Mouse (Mus musculus): ENCODE data around the gene Dmbt1.
"Not testable (repeated sequence)": the region's sequence is repeated elsewhere in the genome, so short reads cannot be mapped to it uniquely, and the experiment has no call there.

The Dmbt1 gene

DNA sequence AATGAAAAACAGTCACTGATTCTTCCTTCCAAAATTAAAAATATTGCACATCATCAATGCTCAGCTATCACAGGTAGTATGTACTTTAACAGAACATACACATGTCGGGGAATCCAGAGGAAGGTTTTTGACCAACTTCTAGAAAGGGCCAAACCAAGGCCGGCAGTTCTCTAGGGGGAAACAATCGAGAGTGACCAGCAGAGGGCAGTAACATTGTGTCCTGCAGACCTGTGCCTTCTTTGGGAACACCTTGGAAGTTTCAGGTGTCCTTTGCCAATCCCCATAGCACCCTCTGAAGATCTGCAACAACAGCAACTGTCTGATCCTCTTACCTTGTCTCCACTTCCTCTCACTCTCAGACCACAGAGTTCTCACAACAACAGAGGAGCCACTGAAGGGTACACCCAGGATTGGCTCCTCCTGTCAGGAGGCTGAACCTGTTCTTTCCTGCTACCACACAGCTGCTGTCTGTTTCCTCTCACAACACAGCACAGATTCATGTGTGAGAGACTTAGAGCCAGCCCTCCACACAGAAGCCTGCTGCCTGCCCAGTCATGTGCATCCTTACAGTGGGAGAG is 13.5 kb downstream of the Dmbt1 start:
- in situ Hi-C loops (cut with MboI; ENCODE audit: unreplicated experiment in 2 of 2) = not testable (repeated sequence)

GRCm38 (mm10) chr7:131049829-131050228 is 18.0 kb downstream of the Dmbt1 start:
- in situ Hi-C loops (cut with MboI; ENCODE audit: unreplicated experiment in 2 of 2) = not testable (repeated sequence)

DNA sequence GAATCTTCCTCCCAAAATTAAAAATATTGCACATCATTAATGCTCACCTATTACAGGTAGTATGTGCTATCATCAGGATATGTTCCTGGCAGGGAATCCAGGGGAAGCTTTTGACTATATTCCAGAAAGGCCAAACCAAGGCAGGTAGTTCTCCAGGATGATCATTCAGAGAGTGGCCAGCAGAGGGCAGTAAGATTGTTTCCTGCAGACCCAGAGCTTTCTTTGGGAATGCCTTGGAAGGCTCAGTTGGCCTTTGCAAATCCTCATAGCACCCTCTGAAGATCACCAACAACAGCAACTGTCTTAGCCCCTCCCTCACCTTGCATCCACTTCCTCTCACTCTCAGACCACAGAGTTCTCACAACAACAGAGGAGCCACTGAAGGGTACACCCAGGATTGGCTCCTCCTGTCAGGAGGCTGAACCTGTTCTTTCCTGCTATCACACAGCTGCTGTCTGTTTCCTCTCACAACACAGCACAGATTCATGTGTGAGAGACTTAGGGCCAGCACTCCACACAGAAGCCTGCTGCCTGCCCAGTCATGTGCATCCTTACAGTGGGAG is 23.0 kb downstream of the Dmbt1 start:
- in situ Hi-C loops (cut with MboI; ENCODE audit: unreplicated experiment in 2 of 2) = no loop called here

DNA sequence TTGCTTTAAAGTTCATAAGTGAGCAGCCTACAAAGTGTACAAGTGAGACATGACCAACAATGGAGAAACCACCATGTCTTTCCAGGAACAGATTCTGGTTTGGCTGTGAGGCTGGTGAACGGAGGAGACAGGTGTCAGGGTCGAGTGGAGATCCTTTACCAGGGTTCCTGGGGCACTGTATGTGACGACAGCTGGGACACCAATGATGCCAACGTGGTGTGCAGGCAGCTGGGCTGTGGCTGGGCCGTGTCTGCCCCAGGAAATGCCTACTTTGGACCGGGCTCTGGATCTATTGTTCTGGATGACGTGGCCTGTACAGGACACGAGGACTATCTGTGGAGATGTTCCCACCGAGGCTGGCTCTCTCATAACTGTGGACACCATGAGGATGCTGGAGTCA is 26.1 kb downstream of the Dmbt1 start:
- in situ Hi-C loops (cut with MboI; ENCODE audit: unreplicated experiment in 2 of 2) = not testable (repeated sequence)

DNA sequence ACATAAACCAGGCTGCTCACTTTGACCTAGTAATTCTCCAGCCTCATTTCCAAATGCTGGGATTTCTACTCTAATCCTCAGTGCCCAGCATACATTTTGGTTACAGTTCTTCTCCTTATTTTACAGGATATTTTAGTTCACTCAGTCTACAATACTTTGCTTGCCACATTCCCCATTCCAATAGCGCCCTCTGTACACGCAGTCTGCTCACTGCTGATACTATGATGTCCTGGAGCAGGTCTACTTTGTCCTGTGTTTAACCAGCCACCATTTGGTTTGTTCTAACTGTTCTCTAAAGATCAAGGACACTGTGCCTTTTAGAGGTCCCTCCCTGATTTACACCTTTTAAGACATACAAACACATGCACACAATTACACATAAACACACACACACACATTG is 28.0 kb downstream of the Dmbt1 start:
- in situ Hi-C loops (cut with MboI; ENCODE audit: unreplicated experiment in 2 of 2) = not testable (repeated sequence)

DNA sequence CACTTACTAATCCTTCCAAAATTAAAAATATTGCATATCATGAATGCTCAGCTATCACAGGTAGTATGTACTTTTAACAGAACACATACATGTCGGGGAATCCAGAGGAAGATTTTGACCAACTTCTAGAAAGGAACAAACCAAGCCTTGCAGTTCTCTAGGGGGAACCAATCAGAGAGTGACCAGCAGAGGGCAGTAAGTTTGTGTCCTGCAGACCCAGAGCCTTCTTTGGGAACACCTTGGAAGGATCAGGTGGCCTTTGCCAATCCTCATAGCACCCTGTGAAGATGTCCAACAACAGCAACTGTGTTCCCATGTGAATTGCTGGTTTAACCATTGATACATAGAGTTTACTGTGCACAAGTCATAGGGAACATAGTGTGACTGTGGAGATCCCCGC is 30.7 kb downstream of the Dmbt1 start:
- in situ Hi-C loops (cut with MboI; ENCODE audit: unreplicated experiment in 2 of 2) = no loop called here

GRCm38 (mm10) chr7:131068191-131068590 is 36.3 kb downstream of the Dmbt1 start:
- in situ Hi-C loops (cut with MboI; ENCODE audit: unreplicated experiment in 2 of 2) = not testable (repeated sequence)

- in situ Hi-C loops (cut with MboI; ENCODE audit: unreplicated experiment in 2 of 2) = loop anchor here in 1 of 2 experiments (10.0 kb wide), 1 partner anchor 299 kb away; the partner anchor contains the start of gene Btbd16
Measured at GRCm38 (mm10) chr7:131073476-131073875, 41.6 kb downstream of the Dmbt1 start.

DNA sequence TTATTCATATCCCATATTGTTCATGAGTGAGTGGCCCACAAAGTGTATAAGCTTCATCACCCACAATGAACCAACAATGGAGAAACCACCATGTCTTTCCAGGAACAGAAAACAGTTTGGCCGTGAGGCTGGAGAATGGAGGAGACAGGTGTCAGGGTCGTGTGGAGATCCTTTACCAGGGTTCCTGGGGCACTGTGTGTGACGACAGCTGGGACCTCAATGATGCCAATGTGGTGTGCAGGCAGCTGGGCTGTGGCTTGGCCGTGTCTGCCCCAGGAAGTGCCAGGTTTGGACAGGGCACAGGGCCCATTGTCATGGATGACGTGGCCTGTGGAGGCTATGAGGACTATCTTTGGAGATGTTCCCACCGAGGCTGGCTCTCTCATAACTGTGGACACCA is 42.2 kb downstream of the Dmbt1 start:
- in situ Hi-C loops (cut with MboI; ENCODE audit: unreplicated experiment in 2 of 2) = loop anchor here in 1 of 2 experiments (10.0 kb wide), 1 partner anchor 299 kb away; the partner anchor contains the start of gene Btbd16

- in situ Hi-C loops (cut with MboI; ENCODE audit: unreplicated experiment in 2 of 2) = loop anchor here in 1 of 2 experiments (10.0 kb wide), 1 partner anchor 301 kb away; the partner anchor contains the start of gene Btbd16
Measured at GRCm38 (mm10) chr7:131075956-131076355, 44.1 kb downstream of the Dmbt1 start.

DNA sequence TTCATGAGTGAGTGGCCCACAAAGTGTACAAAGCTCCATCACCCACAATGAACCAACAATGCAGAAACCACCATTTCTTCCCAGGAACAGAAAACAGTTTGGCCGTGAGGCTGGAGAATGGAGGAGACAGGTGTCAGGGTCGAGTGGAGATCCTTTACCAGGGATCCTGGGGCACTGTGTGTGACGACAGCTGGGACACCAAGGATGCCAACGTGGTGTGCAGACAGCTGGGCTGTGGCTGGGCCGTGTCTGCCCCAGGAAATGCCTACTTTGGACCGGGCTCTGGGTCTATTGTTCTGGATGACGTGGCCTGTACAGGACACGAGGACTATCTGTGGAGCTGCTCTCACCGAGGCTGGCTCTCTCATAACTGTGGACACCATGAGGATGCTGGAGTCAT is 50.5 kb downstream of the Dmbt1 start:
- in situ Hi-C loops (cut with MboI; ENCODE audit: unreplicated experiment in 2 of 2) = not testable (repeated sequence)

GRCm38 (mm10) chr7:131112486-131112885 is 80.6 kb downstream of the Dmbt1 start:
- in situ Hi-C loops (cut with MboI; ENCODE audit: unreplicated experiment in 2 of 2) = loop anchor here (5.0 to 25.0 kb wide), 3 partner anchors 425 to 775 kb away; partner anchors contain the start of genes Hmx2 (in 1 of the 2) and Hmx3 (in 1 of the 2)

DNA sequence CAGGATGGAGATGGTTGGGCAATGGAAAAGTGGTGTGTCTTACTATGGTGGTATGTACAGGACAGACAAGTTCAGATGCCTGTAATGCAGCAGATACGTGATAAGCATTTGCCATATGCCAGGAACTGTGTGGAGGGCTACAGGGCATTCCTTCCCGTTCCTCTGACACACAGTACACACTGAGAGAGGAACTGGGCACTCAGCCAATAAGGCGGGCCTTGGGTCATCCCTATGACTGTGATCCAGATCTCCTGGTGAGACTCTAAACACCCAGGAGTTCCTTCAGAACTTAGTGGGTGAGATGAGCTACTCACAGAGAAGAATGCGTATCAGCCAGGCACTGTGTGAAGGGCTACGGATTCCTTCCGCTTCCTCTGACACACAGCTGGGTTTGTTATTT is 81.8 kb downstream of the Dmbt1 start:
- in situ Hi-C loops (cut with MboI; ENCODE audit: unreplicated experiment in 2 of 2) = loop anchor here (5.0 to 25.0 kb wide), 3 partner anchors 424 to 774 kb away; partner anchors contain the start of genes Hmx2 (in 1 of the 2) and Hmx3 (in 1 of the 2)

DNA sequence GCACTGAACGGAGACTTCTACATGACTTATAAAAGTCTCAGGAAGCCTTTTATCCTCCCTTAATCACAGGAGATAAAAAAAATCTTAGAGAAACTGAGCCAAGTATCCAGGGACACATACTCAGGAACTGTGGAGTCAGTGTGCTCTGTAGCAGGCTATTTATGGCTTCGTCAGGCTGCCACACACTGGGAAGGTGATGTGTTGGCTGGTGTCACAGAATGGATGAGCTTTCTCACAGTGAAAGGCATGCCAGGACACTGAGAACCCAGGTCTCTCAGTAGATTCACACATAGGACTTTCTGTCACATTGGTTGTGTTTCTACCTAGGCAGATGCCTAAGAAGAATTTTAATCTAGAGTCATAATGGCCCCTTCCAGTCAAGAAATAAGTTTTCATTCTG is 82.6 kb downstream of the Dmbt1 start:
- in situ Hi-C loops (cut with MboI; ENCODE audit: unreplicated experiment in 2 of 2) = loop anchor here (5.0 to 25.0 kb wide), 3 partner anchors 423 to 773 kb away; partner anchors contain the start of genes Hmx2 (in 1 of the 2) and Hmx3 (in 1 of the 2)

DNA sequence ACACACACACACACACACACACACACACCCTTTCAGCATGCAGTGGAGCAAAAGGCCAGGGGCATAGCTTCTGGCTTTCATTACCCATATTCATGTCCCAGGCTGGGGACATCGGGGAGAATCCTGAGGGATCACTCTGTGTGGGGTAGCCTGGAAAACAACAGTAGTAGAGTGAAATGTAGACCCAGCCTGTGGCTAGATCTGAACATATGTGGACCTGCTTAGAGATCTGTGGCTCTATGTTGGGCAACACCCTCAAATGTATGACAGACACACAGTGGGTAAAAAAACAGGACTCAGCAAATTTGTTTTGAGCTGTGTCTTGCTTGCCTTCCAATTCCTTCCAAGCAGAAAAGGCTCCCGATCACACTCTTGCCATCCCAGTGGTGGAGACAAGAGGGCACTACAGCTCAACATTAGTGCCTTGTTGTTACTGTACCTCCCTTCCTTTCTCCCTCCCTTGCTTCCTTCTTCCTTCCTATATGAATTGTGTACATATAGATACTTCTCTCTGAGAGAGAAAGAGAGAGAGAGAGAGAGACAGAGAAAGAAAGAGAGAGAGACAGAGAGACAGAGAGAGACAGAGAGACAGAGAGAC is 90.5 kb downstream of the Dmbt1 start:
- in situ Hi-C loops (cut with MboI; ENCODE audit: unreplicated experiment in 2 of 2) = loop anchor here (25.0 kb wide), 2 partner anchors 415 to 765 kb away; partner anchors contain the start of genes Hmx2 (in 1 of the 2) and Hmx3 (in 1 of the 2)

DNA sequence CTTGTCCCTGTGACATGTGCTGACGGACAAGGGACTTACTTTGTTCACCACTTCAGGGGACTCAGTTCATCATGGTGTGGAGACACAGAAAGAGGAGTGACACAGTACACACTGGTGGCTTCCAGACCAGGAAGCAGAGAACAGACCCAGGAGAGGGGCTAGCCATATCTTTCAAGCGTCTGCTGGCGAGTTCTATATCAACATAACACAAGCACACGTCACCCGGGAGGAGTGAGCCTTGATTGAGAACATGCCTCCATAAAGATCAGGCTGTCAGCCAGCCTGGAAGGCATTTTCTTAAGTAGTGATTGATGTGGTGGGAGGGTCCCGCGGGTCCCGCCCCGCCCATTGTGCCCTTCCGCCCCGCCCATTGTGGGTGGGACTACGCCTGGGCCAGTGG is 98.2 kb downstream of the Dmbt1 start:
- in situ Hi-C loops (cut with MboI; ENCODE audit: unreplicated experiment in 2 of 2) = no loop called here

DNA sequence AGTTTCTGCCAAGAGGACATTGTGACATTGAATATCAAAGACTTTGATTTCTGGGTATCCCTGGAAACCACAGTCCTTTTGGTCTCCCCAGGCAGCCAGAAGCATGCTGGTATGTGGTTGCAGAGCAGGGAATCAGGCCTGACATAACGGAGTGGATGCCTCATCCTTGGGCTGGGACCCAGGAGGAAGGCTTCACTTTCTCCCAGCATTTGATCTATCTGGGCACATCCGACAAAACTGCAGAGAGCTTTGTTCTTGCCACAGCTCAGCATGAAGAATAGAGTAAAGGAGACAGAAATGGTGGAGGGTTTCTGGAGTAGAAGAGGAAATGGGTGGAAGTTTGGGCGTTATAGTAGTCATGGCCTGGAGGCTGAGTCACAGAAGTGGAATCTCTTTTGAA is 101.3 kb downstream of the Dmbt1 start:
- in situ Hi-C loops (cut with MboI; ENCODE audit: unreplicated experiment in 2 of 2) = no loop called here

GRCm38 (mm10) chr7:131146214-131146613 is 114.4 kb downstream of the Dmbt1 start, which contains the start of gene 4933402N03Rik:
Gene 4933402N03Rik, minus strand, starts transcription at chr7:131146314.
- in situ Hi-C loops (cut with MboI; ENCODE audit: unreplicated experiment in 2 of 2) = no loop called here

- in situ Hi-C loops (cut with MboI; ENCODE audit: unreplicated experiment in 2 of 2) = no loop called here
Measured at GRCm38 (mm10) chr7:131150179-131150578, 118.3 kb downstream of the Dmbt1 start.

DNA sequence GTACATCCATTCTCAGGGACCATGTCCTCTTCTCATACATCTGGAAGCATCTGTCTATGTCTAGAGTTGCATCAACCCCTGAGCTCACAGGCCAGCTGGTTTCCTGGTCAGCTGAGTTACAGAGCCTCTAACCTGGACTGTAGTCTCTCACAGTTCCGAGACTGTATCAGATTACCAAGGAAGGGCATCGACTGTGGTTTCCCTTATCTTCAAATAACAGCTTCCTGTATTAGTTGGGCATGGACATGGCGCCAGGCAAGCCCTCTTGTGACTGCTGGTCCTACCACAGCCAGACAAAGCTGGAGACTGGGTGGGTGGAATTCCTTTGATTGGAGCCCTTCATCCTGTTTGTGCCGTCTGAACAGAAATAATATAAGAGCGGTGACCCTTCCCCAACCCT is 121.2 kb downstream of the Dmbt1 start:
- in situ Hi-C loops (cut with MboI; ENCODE audit: unreplicated experiment in 2 of 2) = no loop called here

DNA sequence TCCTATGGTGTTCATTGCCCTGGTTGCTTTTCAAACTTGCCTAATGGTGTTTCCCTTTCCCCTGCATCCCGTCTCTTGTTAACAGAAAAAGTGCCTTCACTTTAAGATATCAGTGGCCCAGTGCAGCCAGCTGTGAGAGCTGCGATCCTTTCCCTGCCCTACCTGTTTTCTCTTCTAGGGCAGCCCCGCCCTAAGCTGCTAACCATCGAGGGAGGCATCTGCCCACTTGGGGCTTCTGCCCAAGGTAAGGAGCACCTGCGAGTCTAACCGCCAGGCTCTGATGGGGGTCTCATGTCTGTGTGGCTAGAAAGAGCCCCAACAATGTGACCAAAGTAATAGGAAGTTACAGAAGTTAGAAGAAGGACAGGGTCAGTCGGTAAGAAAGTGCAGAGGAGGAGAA is 130.4 kb downstream of the Dmbt1 start:
- in situ Hi-C loops (cut with MboI; ENCODE audit: unreplicated experiment in 2 of 2) = no loop called here
